Mouse (Mus musculus) cerebellum, adult 8-10 months (tissue): Measurements from ENCODE around the gene Tnrc18.

ENCODE experiments used
- DNase-seq: peaks from one replicate; pipeline ENCODE4 v3.0.0; 2022

The Tnrc18 gene

DNA sequence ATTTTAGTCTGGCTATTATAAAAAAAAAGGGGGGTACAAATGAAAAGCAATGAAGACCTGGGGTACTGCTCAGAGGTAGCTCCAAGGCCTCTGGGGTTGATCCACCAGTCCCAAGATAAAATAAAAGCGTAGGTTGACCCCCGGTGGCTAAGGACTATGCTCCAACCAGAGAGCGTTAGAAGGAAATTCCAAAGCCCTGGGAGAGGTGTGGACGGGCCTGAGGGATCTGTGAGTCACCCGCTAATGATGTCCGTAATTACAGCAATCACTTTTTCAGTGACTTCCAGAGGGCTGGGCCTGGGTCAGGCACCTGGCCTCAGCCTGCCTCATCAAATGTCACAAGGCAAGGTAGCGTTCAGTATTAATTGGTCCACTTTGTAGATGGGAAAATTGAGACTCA is 9.8 kb downstream of the Tnrc18 start:
- DNase-seq = no peak

DNA sequence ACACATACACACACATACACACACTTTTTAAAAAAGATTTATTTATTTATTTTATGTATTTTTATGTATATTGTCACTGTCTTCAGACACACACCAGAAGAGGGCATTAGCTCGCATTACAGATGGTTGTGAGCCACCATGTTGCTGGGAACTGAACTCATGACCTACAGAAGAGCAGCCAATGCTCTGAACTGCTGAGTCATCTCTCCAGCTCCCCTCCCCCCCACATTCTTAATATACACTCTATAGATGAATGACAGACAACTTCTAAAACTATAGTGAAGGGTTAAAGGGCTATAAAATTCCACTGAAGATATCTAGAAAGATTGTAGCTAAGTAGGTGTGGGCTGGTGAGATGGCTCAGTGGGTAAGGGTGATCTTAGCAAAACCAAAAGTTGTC is 13.7 kb downstream of the Tnrc18 start:
- no peak for DNase-seq

DNA sequence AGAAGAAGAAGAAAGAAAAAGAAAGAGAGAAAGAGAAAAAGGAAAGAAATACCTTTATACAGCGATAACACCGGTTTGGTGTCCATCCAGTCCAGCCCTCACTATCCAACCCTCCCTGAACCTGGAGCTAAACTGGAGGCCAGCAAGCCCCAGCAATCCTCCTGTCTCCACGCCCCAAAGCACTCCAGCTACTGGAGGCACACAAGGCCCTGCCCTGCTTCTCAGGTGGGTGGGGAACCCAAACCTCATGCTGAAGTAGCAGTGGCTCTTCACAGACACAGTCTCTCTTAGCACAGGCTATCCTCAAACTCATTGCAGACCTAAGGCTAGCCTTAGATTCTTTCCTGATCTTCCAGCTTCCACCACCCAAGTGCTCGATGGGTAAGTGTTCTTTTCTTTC is 14.6 kb downstream of the Tnrc18 start:
- DNase-seq = no peak

DNA sequence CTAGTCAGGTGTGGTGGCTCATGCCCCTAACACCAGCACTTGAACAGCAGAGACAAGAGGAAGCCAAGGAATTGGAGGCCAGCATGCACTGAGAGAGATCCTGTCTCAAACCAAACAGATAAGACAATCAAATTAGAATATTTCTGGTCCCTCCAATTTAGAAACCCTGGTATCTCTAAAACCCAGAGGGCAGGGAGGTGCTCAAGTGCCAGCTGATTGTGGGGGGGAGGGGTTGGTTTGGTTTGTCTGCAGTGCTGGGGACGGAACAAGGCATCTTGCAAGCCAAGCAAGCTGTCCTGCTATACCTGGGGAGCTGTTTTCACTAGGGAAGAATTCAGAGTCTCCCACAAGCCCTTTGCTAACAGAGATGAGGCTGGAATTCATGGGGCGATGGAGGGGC is 15.5 kb downstream of the Tnrc18 start:
- no peak for DNase-seq

DNA sequence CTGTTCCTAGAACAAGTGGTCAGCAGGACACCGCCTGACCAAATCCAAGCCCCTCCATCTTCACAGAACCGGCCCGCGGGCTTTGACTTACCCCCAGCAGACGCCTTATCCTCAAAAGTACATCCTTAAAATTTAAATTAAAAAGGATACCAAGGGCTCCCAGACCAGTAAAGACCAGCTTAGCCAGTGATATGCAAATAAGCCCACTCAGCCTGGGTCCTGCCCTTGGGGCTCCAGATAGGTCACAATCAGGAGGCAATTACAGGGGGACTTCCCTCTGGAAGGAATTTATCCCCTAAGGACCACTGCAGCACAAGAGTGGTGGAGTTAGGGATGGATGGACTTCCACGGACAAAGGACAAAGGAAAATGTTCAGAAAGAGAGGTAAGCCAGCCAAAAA is 16.8 kb downstream of the Tnrc18 start:
- no peak for DNase-seq

DNA sequence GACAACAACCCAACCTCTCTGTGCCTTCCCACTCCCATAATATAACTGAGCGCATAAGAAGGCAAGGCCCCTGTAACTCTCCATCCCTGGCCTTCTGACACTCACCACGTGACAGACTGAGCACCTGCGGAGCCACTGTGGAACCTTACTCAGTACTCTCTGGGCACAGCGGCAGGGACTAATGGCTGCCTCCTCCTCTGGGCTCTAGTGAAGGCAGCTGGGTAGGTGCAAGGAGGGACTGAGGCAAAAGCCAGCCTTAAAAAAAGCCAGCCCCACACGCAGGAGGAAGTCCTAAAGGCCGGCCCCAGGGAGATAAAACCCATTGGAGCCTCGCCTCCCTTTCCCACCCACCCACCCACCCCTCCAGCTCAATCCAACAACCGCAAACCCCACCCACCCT is 17.3 kb downstream of the Tnrc18 start:
- no peak for DNase-seq

DNA sequence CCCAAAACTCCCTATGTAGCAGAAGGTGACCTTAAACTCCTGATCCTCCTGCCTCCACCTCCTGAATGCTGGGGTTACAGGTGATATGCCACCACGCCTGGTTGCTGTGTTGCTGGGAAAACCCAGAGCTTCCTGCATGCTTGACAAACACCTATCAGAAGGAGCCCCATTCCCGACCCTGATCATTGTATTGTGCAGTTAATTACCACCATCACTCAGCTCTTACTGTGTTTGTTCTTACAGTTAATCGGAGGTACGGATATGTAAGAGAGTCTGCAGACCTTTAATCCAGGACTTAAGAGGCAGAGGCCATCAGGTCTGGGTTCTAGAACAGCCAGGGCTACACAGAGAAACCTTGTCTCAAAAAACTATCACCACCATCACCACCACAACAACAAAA is 18.2 kb downstream of the Tnrc18 start:
- DNase-seq = no peak

DNA sequence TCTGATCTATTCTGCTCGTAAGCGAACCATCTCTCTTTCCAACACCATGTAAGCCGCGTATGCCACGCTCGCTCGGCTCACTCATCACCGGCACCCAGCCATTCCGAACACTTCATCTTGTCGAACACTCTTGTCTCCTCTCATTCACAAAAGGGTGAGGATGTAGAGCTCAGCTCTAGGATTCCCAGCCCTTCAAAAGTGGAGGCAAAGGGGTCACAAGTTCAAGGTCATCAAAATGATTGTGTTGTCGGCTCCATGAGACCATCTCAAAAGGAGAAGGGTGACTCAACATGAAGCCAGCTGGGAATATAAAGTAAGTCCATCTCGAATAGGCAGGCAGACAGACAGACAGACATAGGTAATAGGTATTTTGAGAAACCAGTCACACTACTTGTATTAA is 19.3 kb downstream of the Tnrc18 start:
- DNase-seq = no peak

DNA sequence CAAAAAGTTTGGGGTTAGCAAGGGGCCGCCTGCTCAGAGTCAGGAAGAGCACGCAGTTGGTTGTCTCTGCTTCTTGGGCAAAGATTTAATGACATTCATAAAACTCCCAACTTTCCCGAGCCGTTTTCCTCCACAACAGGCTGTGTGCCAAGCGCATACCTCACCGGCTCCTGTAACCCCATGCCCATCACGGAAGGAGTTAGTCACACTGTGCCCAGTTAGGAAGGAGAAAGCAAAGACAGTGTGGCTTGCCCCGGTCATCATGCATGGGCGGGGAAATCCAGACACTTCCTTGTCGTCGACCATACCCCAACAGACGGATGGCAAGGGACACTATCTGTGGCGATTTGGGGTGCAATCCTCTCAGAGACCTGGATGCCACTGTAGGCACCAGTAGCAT is 19.8 kb downstream of the Tnrc18 start:
- DNase-seq = no peak

DNA sequence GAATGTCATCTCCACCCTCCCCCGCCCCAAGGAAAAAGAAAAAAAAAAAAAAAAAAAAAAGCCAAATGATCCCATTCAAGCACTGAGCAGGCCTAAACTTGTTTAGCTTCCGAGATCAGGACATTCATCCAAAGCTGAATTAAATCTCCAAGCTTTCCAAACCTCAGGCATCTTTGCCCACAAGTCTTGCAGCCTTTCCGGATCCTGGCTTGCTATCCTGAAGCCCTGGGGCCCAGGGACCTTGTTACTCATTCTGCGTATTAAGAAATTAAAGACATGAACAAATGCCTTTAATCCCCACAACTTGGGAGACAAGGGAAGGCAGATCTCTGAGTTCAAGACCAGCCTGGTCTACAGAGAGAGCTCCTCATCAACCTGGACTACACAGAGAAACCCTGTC is 20.5 kb downstream of the Tnrc18 start:
- DNase-seq = no peak

DNA sequence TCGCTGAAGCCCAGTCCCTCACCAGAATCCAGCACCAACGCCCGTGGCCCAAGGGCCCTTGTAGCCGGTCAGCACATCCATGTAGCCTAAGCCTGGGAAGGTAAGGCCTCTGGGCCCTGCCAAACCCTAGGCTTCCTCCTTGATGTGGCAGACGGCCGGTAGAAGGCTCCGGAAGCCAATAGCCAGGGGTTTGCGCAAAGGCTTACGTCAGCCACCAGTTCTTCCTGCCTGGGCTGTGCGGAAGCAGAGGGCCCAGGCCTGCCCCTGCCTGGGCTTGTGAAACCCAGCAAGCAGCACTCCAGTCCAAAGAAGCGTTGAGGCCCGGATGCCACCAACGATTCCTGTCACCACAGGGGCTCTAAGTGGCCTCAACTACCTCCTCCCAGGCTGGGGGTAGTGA is 22.9 kb downstream of the Tnrc18 start:
- no peak for DNase-seq

DNA sequence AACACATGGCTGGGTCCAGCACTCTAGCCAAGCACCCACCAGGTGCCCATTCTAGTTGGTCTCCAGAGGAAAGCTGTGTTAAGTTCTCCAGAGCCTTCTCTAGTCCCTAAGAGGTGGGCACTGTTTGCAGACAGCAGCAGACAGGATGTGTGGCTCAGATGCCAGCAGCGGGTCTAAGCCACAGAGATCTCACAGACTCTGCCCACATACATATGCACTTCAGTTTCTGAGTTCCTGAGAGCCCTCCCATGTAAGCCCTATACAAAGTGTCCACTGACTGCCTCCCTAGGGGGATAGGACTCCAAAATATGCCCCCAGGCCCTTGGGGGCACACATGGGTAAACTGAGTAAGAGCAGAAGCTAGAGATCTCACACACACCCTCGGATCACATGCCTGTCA is 23.3 kb downstream of the Tnrc18 start:
- DNase-seq = no peak

DNA sequence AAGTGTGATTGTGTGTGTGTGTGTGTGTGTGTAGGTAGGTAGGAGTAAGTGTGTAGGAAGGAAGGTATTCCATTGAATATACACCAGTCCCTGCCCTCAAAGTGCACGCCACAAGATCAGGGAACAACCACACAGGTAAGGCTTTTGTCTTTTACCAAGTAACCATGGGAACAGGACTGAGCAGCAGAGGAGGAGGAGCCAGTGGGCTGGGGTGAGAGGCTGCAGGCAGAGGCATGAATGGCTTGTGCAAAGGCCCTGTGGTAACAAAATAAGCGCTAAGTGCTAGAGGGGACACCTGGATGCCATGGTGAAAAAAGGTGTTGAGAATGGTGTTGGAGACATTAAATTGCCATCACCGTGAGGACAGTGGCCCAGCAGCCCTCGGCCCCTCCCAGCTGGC is 24.9 kb downstream of the Tnrc18 start:
- DNase-seq = no peak

DNA sequence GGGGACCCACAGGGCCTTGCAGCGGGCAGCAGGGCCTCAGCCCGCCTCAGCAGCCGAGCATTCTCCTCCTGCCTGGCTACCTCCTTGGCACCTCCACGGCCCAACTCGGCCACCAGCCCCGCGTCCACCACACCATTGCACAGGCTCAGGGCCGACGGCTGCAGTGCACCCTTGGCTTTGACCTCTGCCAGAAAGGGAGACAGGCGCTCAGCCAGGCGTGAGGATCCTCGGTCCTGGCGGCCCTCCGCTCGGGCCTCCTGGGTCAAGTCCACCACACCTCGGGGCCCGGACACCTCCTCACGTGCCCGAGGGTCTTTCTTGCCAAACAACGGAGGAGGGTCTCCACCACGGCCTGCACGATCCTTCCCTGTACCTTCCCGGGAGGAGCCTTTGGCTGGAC is 29.2 kb downstream of the Tnrc18 start:
- peak; percentile 26 for DNase-seq

DNA sequence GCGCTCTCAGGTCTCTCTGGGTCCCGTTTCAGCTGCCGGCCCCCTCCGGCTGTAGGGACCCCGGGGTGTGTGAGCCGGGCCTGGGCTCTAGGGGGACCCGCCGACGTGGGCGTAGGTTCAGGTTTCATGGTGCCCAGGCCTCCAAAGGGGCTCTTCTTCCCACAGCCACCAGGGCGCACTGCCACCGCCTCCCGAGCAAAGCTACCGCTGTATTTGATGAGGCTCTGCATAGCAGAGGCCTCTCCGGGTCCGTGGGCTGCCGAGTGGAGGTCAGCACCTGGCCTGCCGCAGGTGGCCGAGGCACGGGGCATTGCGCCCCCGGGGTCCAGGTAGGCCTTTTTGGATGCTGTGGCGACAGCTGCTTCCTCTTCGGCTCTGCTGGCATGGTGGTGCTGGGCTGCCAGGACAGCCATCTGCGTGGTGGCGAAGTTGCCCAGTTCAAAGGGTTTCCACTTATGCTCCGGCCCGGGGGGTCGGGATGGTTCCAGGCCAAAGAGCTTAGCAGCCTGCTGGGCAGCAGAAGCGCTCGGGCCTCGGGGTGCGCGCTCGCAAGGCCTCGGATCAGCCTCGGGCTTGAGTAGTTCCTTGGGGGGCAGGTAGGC is 30.1 kb downstream of the Tnrc18 start:
- peak; percentile 70 for DNase-seq

DNA sequence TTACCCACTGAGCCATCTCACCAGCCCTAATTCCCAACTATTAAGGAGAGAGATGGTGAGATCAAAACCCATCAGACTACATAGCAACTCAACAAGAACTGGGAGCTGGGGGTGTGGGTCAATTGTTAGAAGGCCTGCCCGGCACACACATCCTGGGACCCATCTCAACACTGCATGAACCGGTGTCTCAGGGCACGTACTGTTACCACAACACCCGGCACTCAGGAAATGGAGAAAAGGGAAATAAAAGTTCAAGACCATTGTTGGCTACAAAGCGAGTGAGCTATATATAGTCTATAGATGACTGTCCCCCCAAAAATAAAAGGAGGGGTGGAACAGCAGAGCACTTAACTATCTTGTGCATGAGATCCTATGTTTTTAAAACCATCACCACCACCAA is 30.8 kb downstream of the Tnrc18 start:
- DNase-seq = no peak

DNA sequence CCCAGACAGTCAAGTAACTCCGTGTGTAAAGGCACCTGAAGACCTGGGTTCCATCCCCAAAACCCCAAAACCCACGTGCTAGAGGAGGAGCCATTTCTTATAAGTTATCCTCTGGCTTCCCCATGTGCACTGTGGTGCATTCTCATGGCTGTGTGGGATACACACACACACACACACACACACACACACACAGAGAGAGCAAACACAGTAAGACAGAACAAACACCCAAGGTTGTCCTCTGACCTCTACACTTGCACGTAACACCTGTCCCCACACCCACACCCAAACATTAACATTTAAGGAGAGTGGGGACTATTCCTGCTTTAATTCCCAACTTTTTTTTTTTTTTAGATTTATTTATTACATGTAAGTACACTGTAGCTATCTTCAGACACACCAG is 31.2 kb downstream of the Tnrc18 start:
- DNase-seq = no peak

DNA sequence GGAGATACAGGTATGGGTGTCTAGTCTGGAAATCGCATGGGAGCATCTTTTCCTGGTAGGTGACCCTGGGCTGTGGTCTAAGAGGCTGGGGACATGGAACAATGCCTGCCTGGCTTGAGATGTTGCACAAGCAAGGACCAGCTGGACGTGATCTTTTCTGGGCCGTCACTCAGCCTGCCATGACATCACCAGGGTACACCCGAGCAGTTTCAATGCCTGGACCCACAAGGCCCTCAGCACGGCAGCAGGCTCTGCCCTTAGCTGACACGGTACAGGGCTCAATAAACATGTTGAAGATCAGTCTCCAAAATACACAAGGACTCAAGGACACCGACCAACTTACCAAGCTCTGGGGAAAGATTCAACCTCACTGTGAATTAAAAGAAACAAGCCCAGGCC is 34.3 kb downstream of the Tnrc18 start:
- DNase-seq = no peak

DNA sequence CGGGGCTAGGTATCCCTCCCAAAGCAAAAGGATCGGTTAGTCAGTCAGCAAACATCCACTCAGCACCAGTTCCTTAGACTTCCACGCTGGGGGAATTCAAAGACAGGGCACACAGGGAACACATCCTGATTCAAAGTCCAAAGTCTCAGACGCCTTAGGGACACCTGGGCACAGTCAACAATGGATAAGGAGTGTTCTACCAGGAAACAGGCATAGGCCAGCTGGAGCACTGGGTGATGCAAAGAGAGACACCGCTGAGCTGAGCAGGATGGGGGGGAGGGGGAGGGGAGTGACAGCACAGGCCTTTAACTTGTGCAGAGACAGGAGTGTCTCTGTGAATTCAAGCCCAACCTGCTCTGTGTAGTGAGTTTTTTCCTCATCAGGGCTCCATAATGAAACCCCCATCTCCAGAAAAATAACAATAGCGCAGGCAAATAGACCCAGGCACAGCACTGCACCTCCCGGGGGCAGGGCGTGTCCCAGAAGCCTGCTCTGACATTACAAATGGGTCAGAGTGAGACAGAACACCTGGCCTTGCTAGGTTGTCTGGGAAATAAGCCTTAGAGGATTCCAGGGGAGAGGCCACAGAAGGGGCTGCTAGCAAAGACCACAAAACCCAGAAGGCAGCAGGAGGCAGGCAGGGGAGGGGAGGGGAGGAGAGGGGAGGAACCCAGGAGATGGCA is 34.9 kb downstream of the Tnrc18 start:
- no peak for DNase-seq

DNA sequence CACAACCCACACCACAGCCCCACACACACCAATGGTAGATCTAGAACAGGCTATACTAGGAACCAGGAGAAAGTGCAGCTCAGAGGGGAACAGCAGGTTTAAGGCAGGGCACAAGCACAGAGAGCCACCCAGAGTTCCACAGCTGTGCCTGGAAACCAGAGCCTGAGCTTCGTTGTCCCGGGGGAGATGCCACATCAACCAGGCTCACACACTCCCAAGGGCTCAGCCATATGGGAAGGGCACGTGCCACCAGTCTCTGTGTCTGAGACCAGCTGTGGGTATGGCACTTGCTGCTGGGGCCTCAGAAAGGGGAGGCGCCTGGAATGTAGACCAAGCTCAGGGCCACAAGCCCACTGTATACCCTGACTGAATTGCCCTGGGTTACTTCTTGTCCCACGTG is 36.9 kb downstream of the Tnrc18 start:
- no peak for DNase-seq

DNA sequence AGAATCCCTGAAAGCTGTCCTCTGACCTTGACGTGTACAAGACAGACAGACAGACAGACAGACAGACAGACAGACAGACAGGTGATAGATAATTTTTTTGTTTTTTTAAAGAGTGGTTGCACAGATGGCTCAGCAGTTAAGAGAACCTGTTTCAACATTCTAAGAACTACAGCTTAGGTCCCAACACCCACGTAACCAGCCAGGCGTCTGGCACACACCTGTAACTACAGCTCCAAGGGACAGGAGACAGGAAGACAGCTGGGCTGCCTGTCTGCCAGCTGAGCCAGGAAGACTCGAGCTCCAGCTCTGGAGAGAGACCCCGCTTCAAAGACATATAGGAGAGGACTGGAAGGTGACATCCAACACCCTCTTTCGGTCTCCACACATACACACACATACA is 38.6 kb downstream of the Tnrc18 start:
- no peak for DNase-seq

DNA sequence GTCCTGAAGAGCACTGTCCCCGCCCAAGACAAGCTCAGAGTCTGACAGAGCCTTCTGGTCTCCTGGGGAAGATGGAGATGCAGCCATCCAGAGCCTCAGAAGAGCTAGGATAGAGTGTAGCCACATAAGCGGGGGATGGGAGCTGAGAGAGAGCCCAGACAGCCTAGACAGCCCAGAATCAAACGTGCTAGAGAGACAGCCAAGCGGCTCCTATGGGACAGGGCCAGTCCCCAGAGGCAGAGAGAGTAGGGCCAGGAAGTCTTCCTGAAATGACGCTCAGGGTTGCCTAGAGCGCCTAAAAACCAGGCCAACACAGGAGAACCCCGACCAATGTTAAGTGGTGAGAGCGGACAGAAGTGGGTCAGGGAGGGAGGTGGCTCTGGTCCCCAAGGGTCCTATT is 39.3 kb downstream of the Tnrc18 start:
- DNase-seq = no peak

DNA sequence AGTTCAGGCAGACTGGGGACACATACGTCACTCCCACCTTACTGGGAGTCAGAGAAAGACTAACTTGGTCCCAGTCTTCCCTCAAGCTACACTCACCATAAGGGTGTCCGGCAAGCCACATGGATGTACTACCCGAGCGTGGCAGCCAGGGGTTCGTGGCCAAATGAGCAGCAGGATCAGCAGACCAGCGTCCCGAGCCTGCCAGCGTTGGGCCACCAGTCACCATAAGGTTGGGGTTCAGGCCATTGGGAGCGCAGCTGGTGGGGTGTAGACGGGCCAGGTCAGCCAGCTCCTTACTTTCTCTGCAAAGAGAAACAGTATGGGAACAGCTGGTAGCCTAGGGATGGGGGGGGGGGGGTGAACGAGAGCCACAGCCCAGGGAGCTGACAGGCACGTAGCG is 41.4 kb downstream of the Tnrc18 start:
- DNase-seq = no peak

DNA sequence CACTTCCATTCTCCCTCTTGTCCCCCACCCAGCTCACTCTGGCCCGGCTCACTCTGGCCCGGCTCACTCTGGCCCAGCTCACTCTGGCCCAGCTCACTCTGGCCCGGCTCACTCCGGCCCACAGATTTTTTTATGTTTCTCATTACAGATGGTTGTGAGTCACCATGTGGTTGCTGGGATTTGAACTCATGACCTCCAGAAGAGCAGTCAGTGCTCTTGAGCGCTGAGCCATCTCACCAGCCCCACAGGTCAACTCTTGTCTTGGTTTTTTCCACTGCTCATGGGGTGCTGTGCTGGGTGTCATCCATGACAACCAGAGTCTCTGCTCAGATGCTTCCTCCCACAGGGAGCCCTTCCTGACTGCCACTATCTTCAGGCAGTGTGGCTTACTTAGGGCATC is 42.7 kb downstream of the Tnrc18 start:
- no peak for DNase-seq

DNA sequence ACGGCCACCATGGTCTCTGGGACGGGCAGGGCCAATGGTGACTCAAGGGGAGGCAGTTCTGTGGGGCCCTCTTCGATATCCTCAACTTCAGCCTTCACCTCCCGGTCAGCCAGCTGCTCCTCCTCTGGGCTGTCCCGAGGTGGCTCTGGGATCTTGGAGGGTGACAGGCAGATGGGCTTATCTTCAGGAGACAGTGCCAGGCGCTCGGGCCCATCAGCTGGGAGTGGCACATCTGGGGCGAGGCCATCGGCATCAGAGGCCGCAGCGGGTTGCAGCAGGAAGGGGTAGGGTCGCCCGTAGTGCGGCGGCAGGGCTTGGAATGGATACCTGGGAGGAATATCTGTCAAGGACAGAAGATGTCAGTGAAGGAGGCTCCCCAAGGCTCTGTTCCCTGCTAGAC is 45.5 kb downstream of the Tnrc18 start:
- no peak for DNase-seq
